Mouse (Mus musculus) left cerebral cortex, postnatal 36 days (tissue): ENCODE data around the gene Cdhr4. TPM values are rescaled to one million over a fixed set of nuclear protein-coding genes. Genes with fewer than 3 reads are reported as not detected.
A peak's percentile ranks its signal among the peaks of the same experiment; 100 is the strongest.

Experiments
- DNase-seq, 2 experiments: peaks; one replicate each; pipeline ENCODE4 v3.0.0; 2021 to 2022; ENCODE audit warnings: low spot score in 2 of 2, mixed read lengths in 1 of 2
- intact Hi-C: fragments of 180-260 bp; cut with DNase I; formaldehyde crosslinking; loops from one replicate; pipeline ENCODE4 v1.15.1; 2025
- total RNA-seq, 2 experiments: library from RNA; stranded (reverse); gene quantifications; 2 replicates each; pipeline ENCODE4 v1.2.3; 2021

Cdhr4 gene
- total RNA-seq: 1 to 10 TPM in 1 of 2 experiments, under 1 TPM in 1; 0.79 to 1.4 TPM

DNA sequence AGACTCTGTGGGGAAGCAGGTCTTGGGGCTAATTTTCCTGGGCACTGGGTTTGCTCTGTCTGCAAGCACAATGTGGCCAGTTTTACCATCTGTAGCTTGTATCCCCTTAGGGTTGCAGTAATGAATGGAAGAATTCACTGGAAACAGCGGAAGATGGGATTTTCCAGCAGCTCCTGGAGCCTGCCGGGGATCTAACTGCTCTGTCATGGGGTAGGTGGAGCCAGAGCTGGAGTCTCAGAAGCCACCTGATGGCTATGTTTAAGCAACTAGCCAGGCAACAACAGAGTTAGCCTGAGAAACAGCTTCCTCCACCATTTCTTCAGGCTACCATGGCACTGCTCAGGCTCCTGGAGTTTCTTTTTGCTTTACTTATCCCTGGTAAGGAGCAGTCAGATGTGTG lies at the start of gene Cdhr4:
Gene Cdhr4, plus strand, starts transcription at position 301 of the 400 bp plus-strand sequence.
- intact Hi-C loops: no loop called here
- DNase-seq: no peak

DNA sequence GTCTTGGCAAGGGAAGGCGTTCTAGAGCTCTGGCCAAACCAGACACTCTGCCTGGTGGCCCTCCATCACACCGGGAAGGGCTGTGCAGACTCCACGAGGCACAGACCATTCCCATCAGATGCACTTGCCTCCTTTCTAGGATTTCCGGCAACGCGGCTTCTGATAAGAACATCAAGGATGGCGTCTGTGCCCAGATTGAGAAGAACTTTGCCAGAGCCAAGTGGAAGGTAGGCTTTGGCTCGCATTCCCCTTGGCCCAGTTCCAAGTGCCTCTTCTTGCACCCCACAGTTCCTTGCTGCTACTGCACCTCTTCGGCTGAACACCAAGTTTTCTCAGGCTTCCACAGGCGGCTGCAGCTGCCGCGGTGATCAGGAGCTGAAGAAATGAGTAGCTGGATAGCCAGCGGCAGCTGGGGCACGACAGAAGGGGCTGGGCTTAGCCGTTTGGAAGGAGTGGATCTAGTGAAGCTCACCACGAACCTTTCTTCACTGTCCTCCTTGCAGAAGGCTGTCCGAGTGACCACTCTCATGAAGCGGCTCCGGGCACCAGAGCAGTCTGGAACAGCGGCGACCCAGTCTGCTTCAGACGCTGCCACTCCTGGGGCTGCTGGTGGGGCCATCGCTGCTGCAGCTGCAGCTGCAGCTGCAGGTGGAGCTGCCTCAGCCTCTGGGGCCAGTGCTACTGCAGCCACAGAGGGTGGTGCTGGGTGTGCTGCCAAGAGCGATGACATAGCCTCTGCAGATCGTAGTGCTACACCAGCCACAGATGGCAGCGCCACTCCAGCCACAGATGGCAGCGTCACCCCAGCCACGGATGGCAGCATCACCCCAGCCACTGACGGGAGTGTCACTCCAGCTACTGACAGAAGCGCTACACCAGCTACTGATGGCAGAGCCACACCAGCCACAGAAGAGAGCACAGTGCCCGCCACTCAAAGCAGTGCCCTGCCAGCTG lies 44.8 kb upstream of the Cdhr4 start:
- intact Hi-C loops: no loop called here
- DNase-seq: no peak

DNA sequence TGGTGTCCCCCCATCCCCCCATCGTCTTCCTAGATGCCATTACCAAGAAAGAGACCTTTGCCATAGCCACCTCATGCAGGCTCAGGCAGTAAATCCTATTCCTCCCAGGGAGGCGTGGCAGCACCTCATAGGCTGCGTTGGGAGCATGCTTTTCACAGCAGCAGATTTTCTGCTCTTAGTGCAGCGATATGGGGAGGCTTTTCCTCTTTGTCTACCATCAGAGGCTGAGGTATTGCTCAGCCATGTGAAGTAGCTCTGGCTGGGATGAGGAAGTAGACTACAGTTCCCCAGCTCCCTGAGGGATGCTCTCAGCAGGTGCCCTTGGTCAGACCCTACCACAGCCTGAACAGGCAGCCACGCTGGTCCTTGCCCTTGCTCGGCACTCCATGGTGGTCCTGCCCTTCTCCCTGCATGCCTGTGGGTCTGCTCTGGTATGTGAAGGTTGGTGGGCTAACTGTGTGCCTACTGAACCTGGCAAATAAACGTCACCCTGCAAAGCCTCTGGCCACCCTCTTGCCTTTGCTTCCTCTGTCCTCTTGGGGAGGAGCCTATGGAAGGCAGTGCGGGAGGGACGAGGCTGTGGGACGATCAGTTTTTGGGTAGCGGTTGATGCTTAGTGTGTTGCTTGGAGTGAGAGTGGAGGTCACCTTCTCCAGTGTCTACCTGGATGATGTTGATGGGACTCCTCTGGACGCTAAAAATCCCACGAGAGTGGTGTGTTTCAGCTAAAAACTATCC lies 42.9 kb upstream of the Cdhr4 start:
- DNase-seq: no peak
- intact Hi-C loops: no loop called here

DNA sequence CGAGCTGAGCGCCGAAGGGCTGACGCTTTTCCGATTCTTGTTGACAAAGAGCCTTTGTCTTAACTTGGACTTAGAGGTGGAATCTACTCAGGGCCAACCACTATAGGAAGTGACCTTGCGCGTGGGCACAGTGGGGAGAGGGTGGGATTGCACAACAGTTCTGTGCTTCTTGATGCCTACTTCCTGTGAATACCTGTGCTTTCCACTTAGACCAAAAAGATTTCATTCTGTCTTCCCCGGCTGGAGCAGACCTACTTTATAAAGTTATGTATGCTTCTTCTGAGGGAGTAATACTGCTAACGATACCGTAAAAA lies 42.4 kb upstream of the Cdhr4 start, which contains the start of gene Traip:
Gene Traip, plus strand, starts transcription at position 215 of the 314 bp plus-strand sequence.
- intact Hi-C loops: no loop called here
- no peak for DNase-seq

DNA sequence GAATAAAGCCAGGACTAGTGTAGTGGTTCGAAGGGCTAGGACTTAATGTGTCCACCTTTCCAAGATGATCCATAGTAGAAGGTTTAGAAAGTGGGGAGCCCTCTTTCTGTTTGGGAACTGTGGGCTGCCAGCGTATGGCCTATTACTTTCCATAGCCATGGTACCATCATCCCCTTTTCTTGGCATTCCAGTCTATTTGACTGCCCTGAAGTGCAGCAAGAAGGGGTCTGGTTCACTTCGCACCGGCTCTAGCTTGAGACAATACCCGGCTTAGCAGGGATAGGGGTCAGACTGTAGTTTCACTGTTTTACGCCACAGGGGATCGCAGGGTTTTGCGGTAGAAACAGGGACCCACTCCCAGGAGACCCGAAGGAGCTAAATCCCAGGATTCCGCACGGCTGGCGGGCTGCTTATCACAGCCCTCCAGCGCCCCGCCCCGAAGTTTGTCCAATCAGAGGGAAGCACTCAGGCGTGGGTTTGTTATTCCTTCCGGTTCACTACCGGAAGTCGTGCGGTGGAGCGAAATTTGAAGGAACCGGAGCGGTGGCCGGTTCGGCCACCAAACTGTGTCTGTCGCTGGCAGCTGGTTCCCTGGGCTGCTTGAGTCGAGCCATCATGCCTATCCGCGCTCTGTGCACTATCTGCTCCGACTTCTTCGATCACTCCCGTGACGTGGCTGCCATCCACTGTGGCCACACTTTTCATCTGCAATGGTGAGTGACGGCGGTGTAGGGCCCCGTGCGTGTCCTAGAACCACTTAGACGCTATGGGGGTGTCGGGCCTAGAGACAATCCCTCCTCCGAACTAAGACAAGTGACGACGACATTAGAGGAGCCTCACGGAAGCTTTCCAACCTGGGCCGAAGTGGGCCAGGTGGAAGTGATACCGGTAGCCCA lies 41.6 kb upstream of the Cdhr4 start:
- intact Hi-C loops: no loop called here
- peak; percentile 88 to 90 for DNase-seq

DNA sequence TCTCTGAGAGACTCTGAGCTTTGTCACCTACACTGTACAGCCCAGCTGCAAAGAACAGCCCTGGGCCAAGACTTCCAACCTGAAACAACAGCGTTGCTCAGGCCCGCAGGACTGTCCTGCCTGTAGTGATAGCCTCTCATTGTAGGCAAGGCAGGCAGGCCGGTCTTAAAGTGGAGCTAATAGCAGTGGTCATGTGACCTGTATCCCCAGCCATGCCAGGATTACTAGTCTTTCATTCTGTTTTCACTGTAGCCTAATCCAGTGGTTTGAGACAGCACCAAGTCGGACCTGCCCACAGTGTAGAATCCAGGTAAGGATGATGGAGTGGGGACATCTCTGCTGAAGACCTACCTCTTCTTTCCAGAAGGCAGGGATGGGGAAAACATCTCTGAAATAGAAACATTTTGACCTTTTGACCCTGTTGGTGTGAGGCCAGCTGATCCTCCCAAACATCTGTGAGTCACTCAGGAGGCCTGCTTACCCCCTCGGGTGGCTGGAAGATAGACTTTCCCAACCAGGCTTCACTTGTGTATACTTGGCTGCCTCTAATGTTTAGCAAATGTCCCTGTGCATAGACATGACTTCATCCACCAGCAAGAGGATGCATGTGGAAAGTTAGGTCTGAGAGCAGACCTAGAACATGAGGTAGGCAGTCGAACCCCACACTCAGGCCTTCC lies 36.5 kb upstream of the Cdhr4 start:
- DNase-seq: no peak
- intact Hi-C loops: no loop called here

DNA sequence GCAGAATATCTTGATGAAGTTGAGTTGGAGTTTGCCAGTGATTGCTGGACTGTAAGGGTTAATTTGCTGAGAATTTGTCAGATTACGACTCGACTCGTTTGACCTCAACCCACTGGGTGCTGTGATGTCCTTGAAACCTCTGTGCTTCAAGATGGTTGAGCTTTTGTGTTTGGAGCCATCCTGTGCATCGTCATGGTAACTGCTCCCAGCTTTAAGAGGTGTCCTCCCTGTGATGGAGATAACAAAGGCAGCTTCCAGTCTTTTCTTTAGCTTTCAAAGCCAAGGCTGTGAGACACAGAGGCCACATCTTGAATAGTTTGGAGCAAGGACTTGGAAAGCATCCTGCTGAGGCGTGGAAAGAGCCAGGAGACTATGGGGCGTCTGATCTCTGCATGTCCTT lies 35.2 kb upstream of the Cdhr4 start:
- intact Hi-C loops: no loop called here
- DNase-seq: no peak

DNA sequence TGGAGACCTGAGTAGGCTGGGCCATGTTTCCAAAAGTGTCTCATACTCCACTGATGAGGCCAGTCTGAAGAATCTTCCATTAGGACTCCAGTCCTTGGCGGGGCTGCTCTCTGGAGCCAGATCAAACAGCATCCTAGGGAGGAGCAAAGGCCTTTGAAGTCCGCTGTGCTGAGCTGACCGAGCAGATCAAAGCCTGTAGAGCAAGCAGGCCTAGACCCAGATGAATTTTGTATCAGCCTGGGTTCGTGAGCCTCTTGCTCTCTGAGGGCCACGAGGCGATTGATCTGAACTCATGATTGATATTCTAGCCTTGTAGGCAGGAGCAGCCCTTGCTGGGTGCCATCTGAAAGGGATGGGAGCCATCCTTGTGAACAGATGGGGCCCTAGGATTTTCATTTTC lies 32.4 kb upstream of the Cdhr4 start:
- no peak for DNase-seq

DNA sequence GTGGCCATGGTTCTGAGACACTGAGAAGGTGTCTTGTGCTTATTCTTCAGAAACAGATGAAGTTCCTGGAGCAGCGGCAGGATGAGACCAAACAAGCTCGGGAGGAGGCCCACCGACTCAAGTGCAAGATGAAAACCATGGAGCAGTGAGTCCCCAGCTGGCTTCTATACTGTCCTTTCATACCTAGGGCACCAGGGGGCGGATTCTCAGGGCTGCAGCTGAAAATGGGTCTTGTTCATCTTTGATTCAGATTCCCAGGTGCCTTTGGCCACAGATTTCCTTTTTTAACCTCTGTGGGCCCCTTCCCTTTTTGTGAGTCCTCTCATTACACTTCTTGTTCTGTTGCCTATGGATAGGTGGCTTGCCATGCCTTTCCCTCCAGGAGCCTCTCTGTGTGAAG lies 31.4 kb upstream of the Cdhr4 start:
- no peak for DNase-seq
- intact Hi-C loops: loop anchor here (5.0 kb wide), 2 partner anchors 91 to 106 kb away; partner anchors contain the start of gene Amigo3

More for the DNA sequence above, 32.4 kb upstream of the Cdhr4 start:
- intact Hi-C loops: loop anchor here (5.0 kb wide), 2 partner anchors 92 to 107 kb away; partner anchors contain the start of gene Amigo3

DNA sequence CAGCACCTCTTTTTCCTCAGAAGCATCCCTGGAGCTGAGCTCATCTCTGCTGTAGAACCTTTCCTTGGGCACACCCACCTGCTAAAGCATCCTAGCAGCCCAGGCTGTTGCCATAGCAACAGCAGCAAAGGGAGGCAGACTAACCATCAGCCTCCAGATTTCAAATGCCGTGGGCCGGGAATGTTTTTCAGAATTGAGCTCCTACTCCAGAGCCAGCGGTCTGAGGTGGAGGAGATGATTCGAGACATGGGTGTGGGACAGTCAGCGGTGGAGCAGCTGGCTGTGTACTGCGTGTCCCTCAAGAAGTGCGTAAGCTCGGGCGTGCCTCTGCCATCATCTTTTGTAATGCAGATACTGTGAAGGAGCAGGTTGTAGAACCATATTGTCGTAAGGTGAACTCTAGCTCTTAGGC lies 30.9 kb upstream of the Cdhr4 start:
- intact Hi-C loops: loop anchor here (5.0 kb wide), 2 partner anchors 91 to 106 kb away; partner anchors contain the start of gene Amigo3
- peak; percentile 85 to 86 for DNase-seq

DNA sequence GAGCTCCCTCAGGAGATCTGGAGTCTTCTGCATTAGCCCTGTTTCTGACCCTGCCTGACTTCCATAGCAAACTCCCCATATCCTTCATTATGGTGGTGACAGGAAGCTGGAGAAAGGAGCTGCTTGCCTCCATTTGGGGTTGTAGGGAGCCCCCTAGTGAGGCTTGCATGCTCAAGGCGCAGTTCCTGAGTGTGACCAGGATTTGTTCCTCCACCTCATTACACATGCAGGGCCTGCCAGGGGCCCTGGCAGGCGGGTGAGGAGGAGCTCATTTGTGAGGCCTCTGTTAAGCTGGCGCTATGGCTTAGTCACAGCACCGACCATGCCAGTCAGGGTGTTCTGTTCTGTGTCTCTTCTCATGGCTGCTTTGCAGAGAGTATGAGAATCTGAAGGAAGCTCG lies 30.4 kb upstream of the Cdhr4 start:
- intact Hi-C loops: loop anchor here (1.0 to 5.0 kb wide), 3 partner anchors 58 to 105 kb away; partner anchors contain the start of gene Amigo3
- peak; percentile 69 to 72 for DNase-seq

DNA sequence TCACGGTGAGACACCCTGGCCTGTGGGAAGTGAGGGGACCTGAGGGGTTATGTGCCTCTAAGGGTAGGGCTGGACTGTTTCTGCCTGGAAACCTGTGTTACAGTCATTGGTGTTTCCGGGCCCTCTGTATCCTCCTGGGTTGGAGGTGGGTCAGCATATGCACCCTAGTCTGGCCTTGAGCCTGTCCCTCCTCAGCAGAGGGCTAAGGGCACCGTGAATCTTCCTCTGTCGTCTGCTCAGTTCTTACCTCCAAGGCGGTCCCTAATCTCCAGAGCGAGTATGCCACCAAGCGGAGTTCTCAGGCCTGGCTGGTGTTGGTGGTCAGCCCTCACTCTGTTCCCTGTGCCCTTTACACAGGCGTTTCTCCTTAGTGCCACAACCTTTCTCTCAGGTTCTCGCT lies 29.4 kb upstream of the Cdhr4 start:
- intact Hi-C loops: loop anchor here (1.0 to 5.0 kb wide), 4 partner anchors 23 to 104 kb away; partner anchors contain the start of gene Amigo3
- DNase-seq: no peak

DNA sequence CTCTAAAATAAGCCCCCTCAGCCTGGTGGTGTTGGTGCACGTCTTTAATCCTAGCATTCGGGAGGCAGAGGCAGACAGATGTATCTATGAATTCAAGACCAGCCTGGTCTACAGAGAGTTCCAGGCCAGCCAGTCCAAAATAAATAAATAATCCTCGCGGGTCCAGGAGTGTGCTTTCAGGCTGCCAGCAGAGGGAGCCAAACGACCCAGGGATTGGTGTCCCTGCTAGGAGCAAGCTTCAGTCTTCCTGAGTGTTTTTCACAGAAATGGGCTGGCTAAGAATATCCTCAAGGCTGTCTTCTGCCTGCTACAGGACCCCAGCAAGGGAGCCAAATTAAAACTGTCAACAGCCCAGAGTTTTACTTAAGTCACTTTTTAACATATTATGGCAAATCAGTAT lies 28.6 kb upstream of the Cdhr4 start:
- intact Hi-C loops: loop anchor here (1.0 to 5.0 kb wide), 3 partner anchors 23 to 104 kb away; partner anchors contain the start of gene Amigo3
- peak; percentile 57 to 69 for DNase-seq

DNA sequence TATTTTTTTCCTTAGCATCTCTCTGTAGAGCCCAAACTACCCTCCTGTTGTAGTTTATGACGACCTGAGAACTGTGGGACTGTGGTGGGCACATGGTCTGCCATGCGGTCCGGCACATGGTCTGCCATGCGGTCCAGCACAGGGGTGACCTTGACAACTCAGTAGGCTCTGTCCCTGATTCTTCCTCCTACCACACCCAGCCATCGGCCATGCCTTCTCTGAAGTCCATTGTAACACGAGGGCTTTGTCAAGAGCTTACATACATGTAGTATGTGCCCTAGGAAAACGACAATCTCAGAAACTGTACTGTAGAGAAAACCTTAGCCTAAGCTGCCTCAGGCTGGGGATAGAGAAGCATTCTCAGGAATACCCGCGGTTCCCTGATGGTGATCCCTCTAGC lies 27.6 kb upstream of the Cdhr4 start:
- intact Hi-C loops: loop anchor here (5.0 kb wide), 2 partner anchors 88 to 103 kb away; partner anchors contain the start of gene Amigo3
- no peak for DNase-seq

DNA sequence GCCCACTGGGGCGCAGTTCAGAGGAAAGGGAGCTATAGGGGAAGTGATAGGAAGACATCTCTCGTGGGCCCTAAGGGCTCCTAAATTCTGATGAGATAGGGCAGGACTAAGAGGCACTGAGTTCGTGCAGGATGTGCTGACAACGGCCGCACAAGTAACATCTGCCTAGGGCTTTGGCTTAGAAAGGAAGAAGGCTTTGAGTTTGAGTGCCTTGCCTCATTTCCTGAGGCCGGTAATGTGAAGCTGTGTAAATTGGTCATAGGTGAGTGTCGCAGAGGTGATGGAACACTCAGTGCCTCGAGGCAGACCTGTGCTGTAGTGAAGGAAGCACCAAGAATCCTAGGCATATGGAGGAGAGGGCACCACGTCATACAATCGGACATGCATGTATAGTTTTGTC lies 25.6 kb upstream of the Cdhr4 start:
- DNase-seq: no peak
- intact Hi-C loops: no loop called here

DNA sequence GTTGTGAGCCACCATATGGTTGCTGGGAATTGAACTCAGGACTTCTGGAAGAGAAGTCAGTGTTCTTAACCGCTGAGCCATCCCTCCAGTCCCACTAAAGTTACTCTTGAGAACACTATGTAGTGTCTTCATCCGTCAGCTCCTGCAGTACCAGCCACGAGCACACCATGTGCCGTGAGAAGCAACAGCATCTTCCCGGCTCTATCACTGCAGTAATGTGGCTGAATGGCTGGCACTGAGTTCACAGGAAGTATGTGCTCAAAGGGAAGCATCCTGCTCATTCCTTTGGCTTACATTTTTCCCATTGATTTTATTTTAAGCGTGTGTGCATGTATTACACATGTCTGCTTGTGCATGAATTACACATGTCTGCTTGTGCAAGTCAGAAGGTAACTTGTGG lies 24.9 kb upstream of the Cdhr4 start:
- DNase-seq: no peak
- intact Hi-C loops: no loop called here

DNA sequence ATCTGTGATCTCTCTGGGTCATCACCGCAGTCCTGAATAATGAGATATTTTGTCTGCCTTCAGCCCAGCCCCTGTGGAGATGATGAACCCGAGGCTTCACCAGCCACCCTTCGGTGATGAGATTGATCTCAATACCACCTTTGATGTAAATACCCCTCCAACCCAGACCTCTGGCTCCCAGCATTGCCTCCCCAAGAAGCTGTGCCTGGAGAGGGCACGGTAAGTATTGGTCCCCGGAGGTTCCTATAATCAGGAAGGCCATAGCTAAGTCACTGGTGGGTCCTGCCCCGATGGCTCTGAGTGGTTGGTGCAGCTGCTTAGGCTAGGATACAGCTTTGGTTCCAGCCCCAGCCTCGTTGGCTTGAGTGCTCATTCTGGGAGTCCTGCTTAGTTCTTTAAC lies 23.8 kb upstream of the Cdhr4 start:
- intact Hi-C loops: no loop called here

DNA sequence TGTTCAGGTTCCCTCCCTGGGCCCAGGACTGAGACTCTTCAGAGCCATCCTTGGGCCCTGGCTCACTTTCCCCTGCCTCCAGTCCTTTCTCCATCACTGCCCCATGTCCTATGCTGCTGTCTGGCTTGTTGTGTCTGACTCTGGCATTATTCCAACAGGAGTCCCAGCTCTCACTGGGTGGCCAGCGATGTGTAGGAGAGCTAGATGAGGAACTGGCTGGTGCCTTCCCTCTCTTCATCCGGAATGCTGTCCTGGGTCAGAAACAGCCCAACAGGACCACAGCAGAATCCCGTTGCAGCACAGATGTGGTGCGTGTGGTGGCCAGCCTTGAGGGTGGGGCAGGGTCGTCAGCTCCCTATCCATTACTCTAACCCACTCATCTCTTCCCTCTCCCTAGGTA lies 22.0 kb upstream of the Cdhr4 start:
- intact Hi-C loops: no loop called here
- DNase-seq: no peak

More for the DNA sequence above, 23.8 kb upstream of the Cdhr4 start:
- DNase-seq: no peak
